Mouse (Mus musculus): ENCODE data around the gene Sdk1. TPM values are rescaled to one million over a fixed set of nuclear protein-coding genes. Genes with fewer than 3 reads are reported as not detected.

The Sdk1 gene
- polyA plus RNA-seq, 1 experiment: 1.6 TPM

- TF ChIP-seq CTCF (IDR thresholded peaks at IDR 0.05; ENCODE audit: borderline replicate concordance, control insufficient read depth, extremely low read depth, insufficient read depth, low read length, poor library complexity) (no peak), POLR2A (IDR thresholded peaks at IDR 0.05; ENCODE audit: control insufficient read depth, extremely low read depth, insufficient read depth, low read length, poor library complexity) (no peak)
- WGBS: 96% methylated on average over 8 of the region's 8 CpGs
- H3K27ac ChIP-seq (ENCODE audit: control insufficient read depth, insufficient read depth, low read length): no peak overlapping the region
- no peak overlapping the region for H3K4me3 ChIP-seq (ENCODE audit: control insufficient read depth, insufficient read depth, low read length)
- DNase-seq: no peak
- H3K4me1 ChIP-seq (replicated peaks; ENCODE audit: control insufficient read depth, insufficient read depth, low read length): no peaks in the 10 kb centered on the region
- no peaks in the 10 kb centered on the region for H3K36me3 ChIP-seq (ENCODE audit: control insufficient read depth, insufficient read depth, low read length)
- H3K27me3 ChIP-seq (ENCODE audit: control insufficient read depth, insufficient read depth, low read length): no peaks in the 10 kb centered on the region
Measured at GRCm38 (mm10) chr5:141940636-141941035, 699.3 kb downstream of the Sdk1 start.

- Histone ChIP-seq H3K4me1 (replicated peaks; ENCODE audit: control insufficient read depth, insufficient read depth, low read length) (no peaks in the 10 kb centered on the region), H3K4me3 (ENCODE audit: control insufficient read depth, insufficient read depth, low read length) (no peak overlapping the region), H3K27me3 (ENCODE audit: control insufficient read depth, insufficient read depth, low read length) (no peaks in the 10 kb centered on the region), H3K27ac (ENCODE audit: control insufficient read depth, insufficient read depth, low read length) (no peak overlapping the region), H3K36me3 (ENCODE audit: control insufficient read depth, insufficient read depth, low read length) (no peaks in the 10 kb centered on the region)
- TF ChIP-seq POLR2A (IDR thresholded peaks at IDR 0.05; ENCODE audit: control insufficient read depth, extremely low read depth, insufficient read depth, low read length, poor library complexity) (no peak), CTCF (IDR thresholded peaks at IDR 0.05; ENCODE audit: borderline replicate concordance, control insufficient read depth, extremely low read depth, insufficient read depth, low read length, poor library complexity) (no peak)
- DNase-seq: no peak
- WGBS: 87% methylated on average over 11 of the region's 11 CpGs
Measured at GRCm38 (mm10) chr5:141950791-141951190, 709.5 kb downstream of the Sdk1 start.

- Histone ChIP-seq H3K36me3 (ENCODE audit: control insufficient read depth, insufficient read depth, low read length) (no peaks in the 10 kb centered on the region), H3K27ac (ENCODE audit: control insufficient read depth, insufficient read depth, low read length) (no peak overlapping the region), H3K4me1 (replicated peaks; ENCODE audit: control insufficient read depth, insufficient read depth, low read length) (no peaks in the 10 kb centered on the region), H3K27me3 (ENCODE audit: control insufficient read depth, insufficient read depth, low read length) (no peaks in the 10 kb centered on the region), H3K4me3 (ENCODE audit: control insufficient read depth, insufficient read depth, low read length) (no peak overlapping the region)
- TF ChIP-seq POLR2A (IDR thresholded peaks at IDR 0.05; ENCODE audit: control insufficient read depth, extremely low read depth, insufficient read depth, low read length, poor library complexity) (no peak), CTCF (IDR thresholded peaks at IDR 0.05; ENCODE audit: borderline replicate concordance, control insufficient read depth, extremely low read depth, insufficient read depth, low read length, poor library complexity) (no peak)
- DNase-seq: no peak
- 3% methylated on average over 2 of the region's 2 CpGs for WGBS
Measured at GRCm38 (mm10) chr5:141952270-141952669, 711.0 kb downstream of the Sdk1 start.

- WGBS: 76% methylated on average over 7 of the region's 7 CpGs
- Histone ChIP-seq H3K4me1 (replicated peaks; ENCODE audit: control insufficient read depth, insufficient read depth, low read length) (no peaks in the 10 kb centered on the region), H3K4me3 (ENCODE audit: control insufficient read depth, insufficient read depth, low read length) (no peak overlapping the region), H3K27me3 (ENCODE audit: control insufficient read depth, insufficient read depth, low read length) (no peaks in the 10 kb centered on the region), H3K36me3 (ENCODE audit: control insufficient read depth, insufficient read depth, low read length) (no peaks in the 10 kb centered on the region), H3K27ac (ENCODE audit: control insufficient read depth, insufficient read depth, low read length) (no peak overlapping the region)
- no peak for DNase-seq
- TF ChIP-seq POLR2A (IDR thresholded peaks at IDR 0.05; ENCODE audit: control insufficient read depth, extremely low read depth, insufficient read depth, low read length, poor library complexity) (no peak), CTCF (IDR thresholded peaks at IDR 0.05; ENCODE audit: borderline replicate concordance, control insufficient read depth, extremely low read depth, insufficient read depth, low read length, poor library complexity) (no peak)
Measured at GRCm38 (mm10) chr5:141952708-141953490, 711.6 kb downstream of the Sdk1 start.

- Histone ChIP-seq H3K36me3 (ENCODE audit: control insufficient read depth, insufficient read depth, low read length) (no peaks in the 10 kb centered on the region), H3K27me3 (ENCODE audit: control insufficient read depth, insufficient read depth, low read length) (no peaks in the 10 kb centered on the region), H3K4me3 (ENCODE audit: control insufficient read depth, insufficient read depth, low read length) (no peak overlapping the region), H3K4me1 (replicated peaks; ENCODE audit: control insufficient read depth, insufficient read depth, low read length) (no peaks in the 10 kb centered on the region), H3K27ac (ENCODE audit: control insufficient read depth, insufficient read depth, low read length) (no peak overlapping the region)
- TF ChIP-seq CTCF (IDR thresholded peaks at IDR 0.05; ENCODE audit: borderline replicate concordance, control insufficient read depth, extremely low read depth, insufficient read depth, low read length, poor library complexity) (no peak), POLR2A (IDR thresholded peaks at IDR 0.05; ENCODE audit: control insufficient read depth, extremely low read depth, insufficient read depth, low read length, poor library complexity) (no peak)
- DNase-seq: no peak
Measured at GRCm38 (mm10) chr5:141971071-141971470, 729.8 kb downstream of the Sdk1 start.

- no peaks in the 10 kb centered on the region for H3K27me3 ChIP-seq (ENCODE audit: control insufficient read depth, insufficient read depth, low read length)
- no peak for DNase-seq
- H3K4me1 ChIP-seq (replicated peaks; ENCODE audit: control insufficient read depth, insufficient read depth, low read length): no peaks in the 10 kb centered on the region
- no peak for TF ChIP-seq POLR2A (IDR thresholded peaks at IDR 0.05; ENCODE audit: control insufficient read depth, extremely low read depth, insufficient read depth, low read length, poor library complexity)
- TF ChIP-seq CTCF (IDR thresholded peaks at IDR 0.05; ENCODE audit: borderline replicate concordance, control insufficient read depth, extremely low read depth, insufficient read depth, low read length, poor library complexity): no peak
- H3K27ac ChIP-seq (ENCODE audit: control insufficient read depth, insufficient read depth, low read length): no peak overlapping the region
- H3K4me3 ChIP-seq (ENCODE audit: control insufficient read depth, insufficient read depth, low read length): no peak overlapping the region
- no peaks in the 10 kb centered on the region for H3K36me3 ChIP-seq (ENCODE audit: control insufficient read depth, insufficient read depth, low read length)
Measured at GRCm38 (mm10) chr5:141979511-141979910, 738.2 kb downstream of the Sdk1 start.
